Mouse (Mus musculus): Measurements from ENCODE around the gene Ddx47. TPM values are rescaled to one million over a fixed set of nuclear protein-coding genes. Genes with fewer than 3 reads are reported as not detected.

Gene Ddx47
- polyA plus RNA-seq, 1 experiment from 2014 or later: 93.0 TPM

GRCm38 (mm10) chr6:135048956-135049355 is 37.5 kb downstream of the Ddx47 start:
- no peaks in the 10 kb centered on the region for H3K36me3 ChIP-seq
- ATAC-seq (ENCODE audit: low FRiP score, low read depth): no peak
- H3K4me3 ChIP-seq: no peak overlapping the region
- 72% methylated on average over 16 of the region's 16 CpGs for WGBS
- no peaks in the 10 kb centered on the region for H3K9me3 ChIP-seq
- no peak overlapping the region for H3K4me2 ChIP-seq (replicated peaks)
- H3K9ac ChIP-seq: no peak overlapping the region
- H3K27me3 ChIP-seq (replicated peaks): 0 out of 2 replicates have a peak, but pooled peaks cover 3% of the 10 kb centered on the region
- no peak overlapping the region for H3K27ac ChIP-seq
- 0 out of 2 replicates have a peak, but pooled peaks cover 3% of the 10 kb centered on the region for H3K4me1 ChIP-seq

DNA sequence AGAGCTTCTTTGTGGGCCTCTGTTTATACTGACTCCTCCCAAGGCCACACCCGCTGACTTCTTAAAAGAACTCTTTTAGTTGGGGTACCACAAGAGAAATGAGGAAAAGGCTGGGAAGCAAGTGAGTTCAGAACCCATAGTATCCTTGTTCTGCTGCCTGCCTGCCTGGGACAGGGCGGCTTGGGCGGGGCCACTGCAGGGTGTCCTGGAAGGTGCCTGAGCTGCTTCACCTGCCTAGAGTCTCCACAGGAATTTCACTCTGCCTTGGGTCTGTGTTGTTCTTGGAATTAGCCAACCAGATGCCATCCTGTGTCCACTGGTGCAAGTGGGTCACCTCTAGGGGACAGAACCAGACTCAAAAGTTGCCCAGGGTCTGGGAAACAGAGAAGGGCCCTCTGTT is 42.4 kb downstream of the Ddx47 start:
- no peak overlapping the region for H3K4me2 ChIP-seq (replicated peaks)
- 0 out of 2 replicates have a peak, but pooled peaks cover 3% of the 10 kb centered on the region for H3K4me1 ChIP-seq
- H3K9ac ChIP-seq: no peak overlapping the region
- ATAC-seq (ENCODE audit: low FRiP score, low read depth): no peak
- no peak overlapping the region for H3K4me3 ChIP-seq
- H3K36me3 ChIP-seq: no peaks in the 10 kb centered on the region
- WGBS: 71% methylated on average over 3 of the region's 3 CpGs
- H3K27ac ChIP-seq: no peak overlapping the region
- no peaks in the 10 kb centered on the region for H3K9me3 ChIP-seq
- no peaks in the 10 kb centered on the region for H3K27me3 ChIP-seq (replicated peaks)

DNA sequence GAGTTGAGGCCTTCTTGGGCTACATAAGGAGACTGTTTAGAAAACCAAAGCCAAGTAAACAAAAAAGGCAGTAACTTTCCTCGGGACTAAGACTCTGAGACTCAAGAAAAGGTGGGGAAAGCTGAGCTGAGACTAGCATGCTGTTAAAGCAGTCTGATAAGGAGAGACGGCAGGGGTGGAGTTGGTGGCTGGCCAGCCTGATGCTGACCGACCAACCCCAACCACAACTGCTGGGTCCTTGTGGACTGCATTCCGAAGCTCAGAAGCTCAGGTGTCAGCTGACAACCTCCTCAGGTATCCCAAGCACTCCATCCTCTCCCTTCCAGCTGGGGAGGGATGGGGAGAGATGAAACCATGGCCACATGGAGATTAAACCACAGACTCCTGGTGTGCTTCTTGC is 44.5 kb downstream of the Ddx47 start:
- Histone ChIP-seq H3K27me3 (replicated peaks) (no peaks in the 10 kb centered on the region), H3K4me1 (no peaks in the 10 kb centered on the region), H3K4me2 (replicated peaks) (no peak overlapping the region), H3K9me3 (no peaks in the 10 kb centered on the region), H3K9ac (no peak overlapping the region), H3K4me3 (no peak overlapping the region), H3K36me3 (no peaks in the 10 kb centered on the region), H3K27ac (no peak overlapping the region)
- WGBS: 66% methylated on average over 4 of the region's 4 CpGs
- no peak for ATAC-seq (ENCODE audit: low FRiP score, low read depth)

GRCm38 (mm10) chr6:135060728-135061127 is 49.3 kb downstream of the Ddx47 start:
- Histone ChIP-seq H3K4me1 (peaks cover 8% of the 10 kb centered on the region), H3K4me3 (no peak overlapping the region), H3K27me3 (replicated peaks) (no peaks in the 10 kb centered on the region; the same call in 1 of the 2 replicates), H3K4me2 (replicated peaks) (no peak overlapping the region), H3K36me3 (no peaks in the 10 kb centered on the region), H3K9ac (no peak overlapping the region), H3K27ac (no peak overlapping the region), H3K9me3 (no peaks in the 10 kb centered on the region)
- 97% methylated on average over 4 of the region's 4 CpGs for WGBS
- no peak for ATAC-seq (ENCODE audit: low FRiP score, low read depth)

- ATAC-seq (ENCODE audit: low FRiP score, low read depth): no peak
- WGBS: 69% methylated on average over 12 of the region's 12 CpGs
- H3K9ac ChIP-seq: no peak overlapping the region
- no peaks in the 10 kb centered on the region for H3K36me3 ChIP-seq
- peaks cover 5% of the 10 kb centered on the region; the same call in 1 of the 2 replicates for H3K27me3 ChIP-seq (replicated peaks)
- no peaks in the 10 kb centered on the region for H3K9me3 ChIP-seq
- H3K4me3 ChIP-seq: no peak overlapping the region
- H3K4me2 ChIP-seq (replicated peaks): no peak overlapping the region
- no peak overlapping the region for H3K27ac ChIP-seq
- H3K4me1 ChIP-seq: peaks cover 24% of the 10 kb centered on the region
These were observed 53.2 kb downstream of the Ddx47 start for GRCm38 (mm10) chr6:135064621-135065020.

GRCm38 (mm10) chr6:135065236-135065957 is 54.0 kb downstream of the Ddx47 start, which contains the start of gene Gprc5a:
Gprc5a (plus strand) TSS chr6:135065651.
- H3K27ac ChIP-seq: no peak within 1 kb of the TSS
- peak; percentile 57 for ATAC-seq (ENCODE audit: low FRiP score, low read depth)
- WGBS: under 1% methylated on average over 44 of the region's 44 CpGs

DNA sequence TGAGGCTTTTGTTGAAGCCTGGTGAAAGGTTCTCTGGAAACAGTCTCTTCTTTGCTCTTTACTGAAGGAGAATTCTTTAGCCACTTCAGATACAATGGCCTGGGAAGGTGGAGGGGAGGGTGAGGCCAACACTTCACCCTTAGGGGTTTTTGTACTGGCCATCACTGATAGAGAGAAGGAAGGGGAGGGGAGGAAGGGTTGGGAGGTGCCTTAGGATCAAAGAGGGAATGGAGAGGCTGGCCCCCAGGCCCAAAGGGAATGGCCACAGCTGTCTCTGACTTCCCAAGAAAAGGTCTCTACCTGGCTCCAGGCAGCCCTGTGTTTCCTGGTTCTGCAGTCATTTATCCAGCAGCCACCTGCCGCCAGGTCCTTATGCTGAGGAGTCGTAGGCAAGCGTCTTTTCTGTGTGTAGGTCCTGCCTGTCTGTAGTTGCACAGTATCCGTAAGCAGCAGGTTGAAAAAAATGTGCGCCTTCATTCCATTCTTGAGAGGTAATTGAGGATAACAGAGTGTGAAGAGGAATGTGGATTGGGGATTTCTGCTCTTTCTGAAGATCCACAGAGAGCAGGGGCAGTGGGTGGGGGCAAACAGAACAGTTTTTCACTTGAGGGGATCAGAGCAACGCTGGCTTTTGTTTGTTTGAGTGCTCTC is 55.5 kb downstream of the Ddx47 start:
- no peak overlapping the region for H3K9ac ChIP-seq
- peaks cover 24% of the 10 kb centered on the region for H3K4me1 ChIP-seq
- no peak overlapping the region for H3K4me3 ChIP-seq
- H3K9me3 ChIP-seq: no peaks in the 10 kb centered on the region
- no peaks in the 10 kb centered on the region for H3K36me3 ChIP-seq
- 11% methylated on average over 6 of the region's 6 CpGs for WGBS
- peak overlapping the region; percentile 24 for H3K4me2 ChIP-seq (replicated peaks)
- peaks cover 5% of the 10 kb centered on the region; the same call in 1 of the 2 replicates for H3K27me3 ChIP-seq (replicated peaks)
- no peak for ATAC-seq (ENCODE audit: low FRiP score, low read depth)
- no peak overlapping the region for H3K27ac ChIP-seq

More at GRCm38 (mm10) chr6:135065236-135065957, 54.0 kb downstream of the Ddx47 start, which contains the start of gene Gprc5a:
- Histone ChIP-seq H3K4me2 (replicated peaks) (peak within 1 kb of the TSS; percentile 86), H3K4me3 (peak within 1 kb of the TSS; percentile 43), H3K9ac (peak within 1 kb of the TSS; percentile 47), H3K9me3 (no peaks in the 10 kb centered on the region), H3K27me3 (replicated peaks) (peaks cover 5% of the 10 kb centered on the region; the same call in 1 of the 2 replicates), H3K36me3 (no peaks in the 10 kb centered on the region), H3K4me1 (peaks cover 24% of the 10 kb centered on the region)

DNA sequence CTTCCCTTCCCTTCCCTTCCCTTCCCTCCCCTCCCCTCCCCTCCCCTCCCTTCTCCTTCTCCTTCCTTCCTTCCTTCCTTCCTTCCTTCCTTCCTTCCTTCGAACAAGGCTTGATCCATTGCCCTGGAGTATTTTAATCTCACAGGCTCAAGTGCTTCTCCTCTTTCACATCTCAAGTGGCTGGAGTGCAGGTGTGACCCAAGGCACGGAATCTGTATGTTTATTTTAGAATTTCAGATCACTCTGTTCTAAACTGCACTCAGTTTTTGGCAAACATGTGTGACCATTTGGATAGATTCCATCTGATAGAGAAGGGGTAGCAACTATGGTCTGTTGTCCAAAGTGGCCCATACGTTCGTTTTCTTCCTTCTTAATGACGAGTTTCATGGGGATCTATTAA is 56.8 kb downstream of the Ddx47 start:
- 80% methylated on average over 5 of the region's 5 CpGs for WGBS
- no peaks in the 10 kb centered on the region for H3K9me3 ChIP-seq
- peaks cover 24% of the 10 kb centered on the region for H3K4me1 ChIP-seq
- H3K4me2 ChIP-seq (replicated peaks): no peak overlapping the region
- no peak overlapping the region for H3K4me3 ChIP-seq
- no peaks in the 10 kb centered on the region for H3K36me3 ChIP-seq
- ATAC-seq (ENCODE audit: low FRiP score, low read depth): no peak
- H3K27me3 ChIP-seq (replicated peaks): peaks cover 5% of the 10 kb centered on the region; the same call in 1 of the 2 replicates
- H3K27ac ChIP-seq: no peak overlapping the region
- no peak overlapping the region for H3K9ac ChIP-seq

DNA sequence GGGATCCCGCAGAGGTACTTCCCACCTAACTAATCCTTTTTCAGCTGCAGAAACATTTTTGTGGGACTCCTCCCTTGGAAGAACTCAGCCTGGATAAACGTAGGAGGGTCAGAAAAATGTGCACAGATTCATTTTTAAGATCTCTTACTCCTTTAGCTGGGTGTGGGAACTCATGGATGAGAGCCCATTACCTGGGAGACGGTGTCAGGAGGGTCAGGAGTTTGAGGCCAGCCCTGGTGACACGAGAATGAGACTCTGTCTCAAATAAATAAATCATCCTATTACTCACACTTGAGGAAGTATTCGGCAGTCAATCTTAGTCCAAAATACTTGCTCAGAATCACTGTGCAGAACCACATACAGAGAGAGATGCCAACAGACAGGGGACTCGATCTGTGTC is 58.4 kb downstream of the Ddx47 start:
- Histone ChIP-seq H3K9ac (no peak overlapping the region), H3K36me3 (no peaks in the 10 kb centered on the region), H3K4me3 (no peak overlapping the region), H3K27me3 (replicated peaks) (peaks cover 5% of the 10 kb centered on the region; the same call in 1 of the 2 replicates), H3K4me1 (peaks cover 24% of the 10 kb centered on the region), H3K9me3 (no peaks in the 10 kb centered on the region), H3K27ac (no peak overlapping the region), H3K4me2 (replicated peaks) (no peak overlapping the region)
- 60% methylated on average over 6 of the region's 6 CpGs for WGBS
- ATAC-seq (ENCODE audit: low FRiP score, low read depth): no peak

DNA sequence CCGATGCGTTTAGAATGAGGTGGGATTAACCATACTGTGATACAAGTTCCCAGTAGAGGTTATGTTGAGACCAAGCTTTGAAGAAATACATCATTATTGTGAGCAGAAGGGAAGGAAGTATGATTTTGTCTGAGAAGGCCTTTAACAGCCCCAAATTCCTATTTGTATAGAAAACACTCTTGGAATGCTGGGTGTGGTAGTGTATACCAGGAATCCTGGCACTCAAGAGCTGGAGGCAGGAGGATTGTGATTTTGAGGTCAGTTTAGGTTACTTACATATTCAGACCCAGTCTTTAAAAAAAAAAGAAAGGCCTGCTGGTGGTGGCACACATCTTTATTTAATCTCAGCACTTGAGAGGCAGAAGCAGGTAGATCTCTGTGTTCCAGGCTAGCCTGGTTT is 58.9 kb downstream of the Ddx47 start:
- no peak for ATAC-seq (ENCODE audit: low FRiP score, low read depth)
- Histone ChIP-seq H3K36me3 (no peaks in the 10 kb centered on the region), H3K4me3 (no peak overlapping the region), H3K9me3 (no peaks in the 10 kb centered on the region), H3K27me3 (replicated peaks) (0 out of 2 replicates have a peak, but pooled peaks cover 5% of the 10 kb centered on the region), H3K4me2 (replicated peaks) (no peak overlapping the region), H3K27ac (no peak overlapping the region), H3K9ac (no peak overlapping the region), H3K4me1 (peaks cover 20% of the 10 kb centered on the region)
- WGBS: 81% methylated on average over 2 of the region's 2 CpGs
